Mouse (Mus musculus): ENCODE data around the gene AB124611. TPM values are rescaled to one million over a fixed set of nuclear protein-coding genes. Genes with fewer than 3 reads are reported as not detected.

Gene AB124611
- polyA plus RNA-seq, 1 experiment from 2014 or later = 2.3 TPM

DNA sequence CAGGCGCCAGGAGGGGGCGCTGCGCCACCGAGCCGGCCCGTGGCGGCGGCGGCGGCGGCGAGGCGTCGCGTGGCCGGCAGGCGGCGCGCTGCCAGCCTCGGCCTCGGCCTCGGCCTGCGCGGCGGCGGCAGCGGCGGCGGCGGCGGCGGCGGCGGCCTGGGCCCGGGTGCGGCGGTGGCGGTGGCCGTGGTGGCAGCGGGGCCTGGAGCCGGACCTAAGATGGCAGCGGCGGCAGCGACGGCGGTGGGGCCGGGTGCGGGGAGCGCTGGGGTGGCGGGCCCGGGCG lies 20.8 kb downstream of the AB124611 start, which contains the start of gene Carm1:
TSS of gene Carm1 (plus strand) at position 106 of the 286 bp plus-strand sequence.
- WGBS = 0% methylated on average over 8 of the region's 52 CpGs
- Histone ChIP-seq H3K27ac (peak within 1 kb of the TSS; percentile 99), H3K9me3 (replicated peaks) (no peaks in the 10 kb centered on the region), H3K4me1 (replicated peaks) (peaks cover 27% of the 10 kb centered on the region), H3K27me3 (no peaks in the 10 kb centered on the region), H3K9ac (peak within 1 kb of the TSS; percentile 98), H3K4me2 (peak within 1 kb of the TSS; percentile 82), H3K36me3 (no peaks in the 10 kb centered on the region), H3K4me3 (peak within 1 kb of the TSS; percentile 90)
- no peak for ATAC-seq (replicated peaks; ENCODE audit: insufficient number of reproducible peaks, insufficient read depth, low FRiP score, low read depth)

GRCm38 (mm10) chr9:21547075-21547941 lies 21.3 kb downstream of the AB124611 start:
- peaks cover 27% of the 10 kb centered on the region for H3K4me1 ChIP-seq (replicated peaks)
- ATAC-seq (replicated peaks; ENCODE audit: insufficient number of reproducible peaks, insufficient read depth, low FRiP score, low read depth) = peak; percentile 15
- under 1% methylated on average over 55 of the region's 66 CpGs for WGBS
- H3K9me3 ChIP-seq (replicated peaks) = no peaks in the 10 kb centered on the region
- no peaks in the 10 kb centered on the region for H3K36me3 ChIP-seq
- peak overlapping the region; percentile 82 for H3K4me2 ChIP-seq
- peak overlapping the region; percentile 99 for H3K27ac ChIP-seq
- H3K9ac ChIP-seq = peak overlapping the region; percentile 98
- H3K27me3 ChIP-seq = no peaks in the 10 kb centered on the region
- H3K4me3 ChIP-seq = peak overlapping the region; percentile 90

- Histone ChIP-seq H3K4me1 (replicated peaks) (peaks cover 30% of the 10 kb centered on the region), H3K36me3 (no peaks in the 10 kb centered on the region), H3K9me3 (replicated peaks) (no peaks in the 10 kb centered on the region), H3K4me3 (no peak overlapping the region), H3K27me3 (no peaks in the 10 kb centered on the region), H3K9ac (no peak overlapping the region), H3K4me2 (no peak overlapping the region), H3K27ac (no peak overlapping the region)
- no peak for ATAC-seq (replicated peaks; ENCODE audit: insufficient number of reproducible peaks, insufficient read depth, low FRiP score, low read depth)
- 87% methylated on average over 2 of the region's 2 CpGs for WGBS
Measured at GRCm38 (mm10) chr9:21551049-21551448, 25.1 kb downstream of the AB124611 start.

DNA sequence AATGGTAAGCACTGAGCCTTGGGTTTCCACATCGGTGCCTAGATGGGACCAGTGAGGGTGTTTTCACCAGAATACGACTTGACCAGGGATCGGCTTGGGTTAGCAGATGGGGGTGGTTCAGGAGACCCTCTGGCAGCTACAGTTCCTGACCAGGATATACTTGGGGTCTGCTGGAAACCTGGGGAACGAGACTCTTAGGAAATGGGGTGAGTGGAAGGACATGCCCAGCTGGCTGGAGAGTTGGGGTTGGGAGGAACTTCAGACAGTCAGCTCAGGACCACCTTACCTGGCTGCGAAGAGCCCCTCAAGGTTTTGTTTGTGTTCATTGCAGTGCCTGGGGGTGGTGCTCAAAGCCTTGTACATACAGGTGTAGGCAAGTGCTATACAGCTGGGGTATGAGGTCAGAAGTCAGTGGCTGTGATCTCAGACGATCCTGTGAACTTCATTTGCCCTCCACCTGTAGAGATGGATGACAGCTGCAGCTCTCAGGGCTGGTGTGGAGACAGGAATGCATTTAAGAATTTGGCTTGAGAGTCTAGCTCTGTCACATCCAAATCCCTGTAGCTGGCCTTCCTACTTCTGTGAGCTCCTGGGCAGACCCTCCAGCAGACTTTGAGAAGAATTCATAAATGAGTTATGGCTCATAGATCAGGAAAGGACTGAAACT lies 27.8 kb downstream of the AB124611 start:
- Histone ChIP-seq H3K27me3 (no peaks in the 10 kb centered on the region), H3K9ac (no peak overlapping the region), H3K27ac (no peak overlapping the region; the same call in 1 of the 2 replicates), H3K4me1 (replicated peaks) (peaks cover 43% of the 10 kb centered on the region), H3K4me2 (no peak overlapping the region), H3K4me3 (no peak overlapping the region), H3K36me3 (no peaks in the 10 kb centered on the region), H3K9me3 (replicated peaks) (no peaks in the 10 kb centered on the region)
- no peak for ATAC-seq (replicated peaks; ENCODE audit: insufficient number of reproducible peaks, insufficient read depth, low FRiP score, low read depth)
- 80% methylated on average over 6 of the region's 6 CpGs for WGBS

DNA sequence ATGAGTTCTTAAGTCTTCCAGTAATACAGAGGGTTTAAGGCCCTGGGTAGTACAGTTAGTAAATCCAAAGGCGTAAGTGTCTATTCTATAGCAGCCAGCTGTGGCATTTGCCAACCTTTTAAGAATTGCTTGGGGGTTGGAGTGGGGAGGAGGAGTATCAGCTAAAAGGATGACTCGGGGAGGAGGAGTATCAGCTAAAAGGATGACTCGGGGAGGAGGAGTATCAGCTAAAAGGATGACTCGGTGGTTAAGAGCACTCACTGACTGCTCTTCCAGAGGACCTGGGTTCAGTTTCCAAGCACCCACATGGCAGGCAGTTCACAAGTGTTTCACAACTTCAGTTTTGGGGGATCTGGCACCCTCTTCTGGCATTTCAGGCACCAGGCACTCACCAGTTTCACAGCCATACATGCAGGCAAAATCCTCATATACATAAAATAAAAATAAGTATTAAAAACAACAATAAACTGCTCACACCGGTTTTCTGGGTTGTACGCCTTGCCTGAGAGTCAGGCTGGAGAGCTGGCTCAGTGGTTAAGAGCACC lies 29.3 kb downstream of the AB124611 start:
- H3K27ac ChIP-seq = 0 out of 2 replicates have a peak overlapping the region, but pooled peaks have one; percentile 15
- H3K4me1 ChIP-seq (replicated peaks) = peaks cover 45% of the 10 kb centered on the region
- no peak for ATAC-seq (replicated peaks; ENCODE audit: insufficient number of reproducible peaks, insufficient read depth, low FRiP score, low read depth)

GRCm38 (mm10) chr9:21556996-21557395 lies 31.0 kb downstream of the AB124611 start:
- Histone ChIP-seq H3K27me3 (no peaks in the 10 kb centered on the region), H3K36me3 (no peaks in the 10 kb centered on the region), H3K9ac (no peak overlapping the region), H3K27ac (no peak overlapping the region), H3K4me3 (no peak overlapping the region), H3K9me3 (replicated peaks) (no peaks in the 10 kb centered on the region), H3K4me2 (no peak overlapping the region), H3K4me1 (replicated peaks) (peaks cover 42% of the 10 kb centered on the region)
- 0 out of 2 replicates have a peak, but pooled peaks have one; percentile 9 for ATAC-seq (replicated peaks; ENCODE audit: insufficient number of reproducible peaks, insufficient read depth, low FRiP score, low read depth)
- WGBS = 88% methylated on average over 2 of the region's 2 CpGs

More for the DNA sequence above, 29.3 kb downstream of the AB124611 start:
- WGBS = 84% methylated on average over 6 of the region's 6 CpGs
- Histone ChIP-seq H3K9ac (no peak overlapping the region), H3K27me3 (no peaks in the 10 kb centered on the region), H3K4me2 (no peak overlapping the region), H3K36me3 (no peaks in the 10 kb centered on the region), H3K4me3 (no peak overlapping the region), H3K9me3 (replicated peaks) (no peaks in the 10 kb centered on the region)

DNA sequence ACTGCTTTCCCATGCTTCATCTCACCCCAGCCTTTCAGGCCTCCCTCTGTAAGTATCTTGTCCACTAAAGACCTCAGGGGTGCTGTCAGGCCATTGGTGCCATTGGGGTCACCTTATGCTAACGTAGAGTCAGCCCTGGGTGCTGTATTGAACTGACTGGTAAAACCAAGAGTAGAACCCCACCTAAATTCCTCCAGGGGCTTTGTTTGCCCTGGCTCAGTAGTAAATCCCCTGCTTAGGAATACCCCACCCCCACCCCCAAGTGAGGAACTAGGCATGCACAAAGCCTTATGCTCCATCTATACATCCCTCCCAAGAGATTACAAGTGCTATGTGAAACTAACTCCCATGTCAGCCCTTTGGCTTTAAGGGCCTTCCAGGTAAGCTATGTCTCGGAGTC lies 31.6 kb downstream of the AB124611 start:
- ATAC-seq (replicated peaks; ENCODE audit: insufficient number of reproducible peaks, insufficient read depth, low FRiP score, low read depth) = no peak
- Histone ChIP-seq H3K4me1 (replicated peaks) (peaks cover 42% of the 10 kb centered on the region), H3K4me3 (no peak overlapping the region), H3K9ac (no peak overlapping the region), H3K9me3 (replicated peaks) (no peaks in the 10 kb centered on the region), H3K27ac (no peak overlapping the region), H3K36me3 (no peaks in the 10 kb centered on the region), H3K27me3 (no peaks in the 10 kb centered on the region), H3K4me2 (no peak overlapping the region)
- 99% methylated on average over 2 of the region's 2 CpGs for WGBS

DNA sequence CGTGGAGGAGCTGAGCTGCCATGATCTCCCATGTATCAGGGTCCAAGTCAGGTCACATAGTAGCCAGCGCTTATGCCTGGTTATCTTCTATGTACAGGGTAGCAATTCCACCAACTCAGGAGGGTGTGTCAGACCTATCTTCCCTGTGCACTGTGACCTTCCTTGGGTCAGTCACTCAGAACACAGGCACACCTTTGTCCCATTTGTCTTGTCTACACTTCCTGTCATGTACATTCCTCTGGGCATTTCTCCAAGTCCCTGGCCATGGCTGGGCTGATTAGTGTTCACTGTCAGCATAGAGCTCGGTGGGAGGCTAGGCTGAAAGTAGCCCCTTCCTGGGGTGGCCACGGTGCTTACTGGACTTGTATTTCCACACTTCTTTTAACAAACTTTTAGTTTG lies 32.4 kb downstream of the AB124611 start:
- Histone ChIP-seq H3K9me3 (replicated peaks) (no peaks in the 10 kb centered on the region), H3K9ac (no peak overlapping the region), H3K4me3 (no peak overlapping the region), H3K27ac (peak overlapping the region; percentile 64), H3K27me3 (no peaks in the 10 kb centered on the region), H3K4me2 (no peak overlapping the region), H3K4me1 (replicated peaks) (peaks cover 42% of the 10 kb centered on the region), H3K36me3 (no peaks in the 10 kb centered on the region)
- WGBS = 31% methylated on average over 4 of the region's 4 CpGs
- peak; percentile 58; the same call in 1 of the 2 replicates for ATAC-seq (replicated peaks; ENCODE audit: insufficient number of reproducible peaks, insufficient read depth, low FRiP score, low read depth)

GRCm38 (mm10) chr9:21559151-21559550 lies 33.2 kb downstream of the AB124611 start:
- no peaks in the 10 kb centered on the region for H3K36me3 ChIP-seq
- H3K4me1 ChIP-seq (replicated peaks) = peaks cover 39% of the 10 kb centered on the region
- H3K9ac ChIP-seq = no peak overlapping the region
- H3K4me2 ChIP-seq = no peak overlapping the region
- H3K4me3 ChIP-seq = no peak overlapping the region
- H3K9me3 ChIP-seq (replicated peaks) = no peaks in the 10 kb centered on the region
- ATAC-seq (replicated peaks; ENCODE audit: insufficient number of reproducible peaks, insufficient read depth, low FRiP score, low read depth) = no peak
- no peak overlapping the region for H3K27ac ChIP-seq
- WGBS = 92% methylated on average over 3 of the region's 3 CpGs
- no peaks in the 10 kb centered on the region for H3K27me3 ChIP-seq

- no peak overlapping the region for H3K4me3 ChIP-seq
- H3K27ac ChIP-seq = no peak overlapping the region
Measured at GRCm38 (mm10) chr9:21564420-21564819, 38.4 kb downstream of the AB124611 start.

DNA sequence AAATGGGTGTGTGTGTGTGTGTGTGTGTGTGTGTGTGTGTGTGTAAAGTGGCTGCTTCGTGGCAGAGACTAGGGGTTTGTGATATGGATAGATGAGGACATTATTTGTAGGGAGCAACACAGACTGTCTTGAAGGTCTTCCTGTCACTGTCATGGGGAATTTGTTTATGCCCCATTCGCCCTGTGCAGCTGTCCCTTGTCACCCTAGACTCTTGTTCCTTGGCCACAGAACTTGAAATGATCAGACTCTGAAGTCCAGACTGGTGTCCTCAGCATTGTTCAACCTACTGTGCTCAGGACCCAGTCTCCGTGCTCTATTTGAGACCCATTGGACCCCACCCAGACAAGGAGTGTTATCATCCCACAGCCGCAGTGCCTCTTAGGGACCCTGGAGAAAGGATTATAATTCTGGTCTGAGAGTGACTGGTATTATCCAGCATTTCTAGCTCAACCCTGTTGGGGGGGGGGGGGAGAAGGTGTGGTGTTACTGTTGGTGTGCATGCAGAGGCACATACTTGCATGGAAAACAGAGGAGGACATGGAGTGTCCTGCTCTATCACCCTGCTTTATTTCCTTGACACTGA lies 39.1 kb downstream of the AB124611 start:
- Histone ChIP-seq H3K4me2 (no peak overlapping the region), H3K27me3 (no peaks in the 10 kb centered on the region), H3K4me1 (replicated peaks) (peaks cover 21% of the 10 kb centered on the region), H3K9ac (no peak overlapping the region), H3K36me3 (peaks cover 6% of the 10 kb centered on the region), H3K4me3 (no peak overlapping the region), H3K9me3 (replicated peaks) (no peaks in the 10 kb centered on the region), H3K27ac (no peak overlapping the region)
- no peak for ATAC-seq (replicated peaks; ENCODE audit: insufficient number of reproducible peaks, insufficient read depth, low FRiP score, low read depth)
- WGBS = 56% methylated on average over 4 of the region's 4 CpGs

More at GRCm38 (mm10) chr9:21564420-21564819, 38.4 kb downstream of the AB124611 start:
- H3K9ac ChIP-seq = no peak overlapping the region
- ATAC-seq (replicated peaks; ENCODE audit: insufficient number of reproducible peaks, insufficient read depth, low FRiP score, low read depth) = no peak
- H3K27me3 ChIP-seq = no peaks in the 10 kb centered on the region
- no peaks in the 10 kb centered on the region for H3K36me3 ChIP-seq
- H3K9me3 ChIP-seq (replicated peaks) = no peaks in the 10 kb centered on the region
- 58% methylated on average over 1 of the region's 1 CpGs for WGBS
- no peak overlapping the region for H3K4me2 ChIP-seq
- peaks cover 21% of the 10 kb centered on the region for H3K4me1 ChIP-seq (replicated peaks)
